Mouse (Mus musculus): Measurements from ENCODE around the gene Fancm. TPM values are rescaled to one million over a fixed set of nuclear protein-coding genes. Genes with fewer than 3 reads are reported as not detected.
A peak's percentile ranks its signal among the peaks of the same experiment; 100 is the strongest.
"Not testable (repeated sequence)": the region's sequence is repeated elsewhere in the genome, so short reads cannot be mapped to it uniquely, and the experiment has no call there.

The Fancm gene
- polyA plus RNA-seq, 1 experiment from 2014 or later, result 8.2 TPM

DNA sequence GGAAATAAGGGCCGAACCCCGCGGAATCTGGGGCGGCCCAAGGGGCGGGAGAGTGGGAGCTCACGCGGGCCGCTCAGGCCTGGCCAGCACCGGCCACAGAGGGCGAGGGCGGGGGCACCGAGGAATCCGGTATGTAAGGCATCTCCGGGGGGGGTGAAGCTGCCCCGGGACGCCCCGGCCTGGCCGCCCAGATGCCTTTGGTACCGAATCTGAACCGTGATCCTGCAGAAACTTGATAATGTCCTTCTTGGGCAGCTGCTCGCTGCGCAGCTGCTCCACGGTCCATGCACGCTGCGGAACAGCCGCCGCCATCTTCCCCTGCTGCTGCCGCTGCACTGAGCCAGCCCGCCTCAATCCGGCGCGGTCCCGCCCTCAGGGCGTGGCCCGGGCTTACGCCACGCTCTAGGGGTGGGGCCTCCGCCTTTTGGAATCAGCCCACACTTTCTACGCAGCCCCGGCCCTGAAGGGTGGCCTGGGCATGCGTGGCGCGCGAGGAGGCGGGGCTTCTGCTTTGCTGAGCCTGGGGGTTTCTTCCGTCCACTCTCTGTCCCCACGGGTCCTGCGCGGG, 1.7 kb upstream of the Fancm start, which contains the start of gene Fkbp3:
Fkbp3 (minus strand) TSS at position 397 of the 568 bp plus-strand sequence.
- Histone ChIP-seq H3K36me3 (no peaks in the 10 kb centered on the region), H3K27me3 (replicated peaks) (no peaks in the 10 kb centered on the region), H3K27ac (peak within 1 kb of the TSS; percentile 90), H3K4me2 (replicated peaks) (peak within 1 kb of the TSS; percentile 64), H3K9me3 (no peaks in the 10 kb centered on the region), H3K4me1 (replicated peaks) (peaks cover 5% of the 10 kb centered on the region; the same call in 1 of the 2 replicates), H3K4me3 (replicated peaks) (peak within 1 kb of the TSS; percentile 65), H3K9ac (peak within 1 kb of the TSS; percentile 94)
- peak; percentile 99 for ATAC-seq
- under 1% methylated on average over 48 of the region's 49 CpGs for WGBS

DNA sequence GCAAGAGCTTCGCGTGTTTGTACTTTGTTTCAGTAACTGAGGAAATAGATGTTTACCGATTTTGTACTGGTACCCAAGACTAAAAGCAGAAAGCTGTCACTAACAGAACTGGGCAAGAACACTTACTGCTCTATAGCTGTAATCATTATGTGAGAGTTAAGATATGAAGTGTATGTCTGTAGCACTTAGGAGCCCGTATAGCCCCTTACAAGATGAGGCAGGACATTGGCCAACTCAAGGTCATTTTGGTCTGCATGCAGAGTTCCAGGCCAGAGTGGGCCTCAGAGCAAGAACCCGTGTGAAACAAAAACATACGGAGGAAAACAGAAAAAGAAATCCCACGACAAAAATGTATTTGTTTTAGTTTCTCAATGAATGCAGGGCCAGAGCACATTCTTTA, 752 bp upstream of the Fancm start:
- WGBS, result 39% methylated on average over 7 of the region's 7 CpGs
- Histone ChIP-seq H3K4me1 (replicated peaks) (peaks cover 5% of the 10 kb centered on the region; the same call in 1 of the 2 replicates), H3K9ac (no peak overlapping the region)

DNA sequence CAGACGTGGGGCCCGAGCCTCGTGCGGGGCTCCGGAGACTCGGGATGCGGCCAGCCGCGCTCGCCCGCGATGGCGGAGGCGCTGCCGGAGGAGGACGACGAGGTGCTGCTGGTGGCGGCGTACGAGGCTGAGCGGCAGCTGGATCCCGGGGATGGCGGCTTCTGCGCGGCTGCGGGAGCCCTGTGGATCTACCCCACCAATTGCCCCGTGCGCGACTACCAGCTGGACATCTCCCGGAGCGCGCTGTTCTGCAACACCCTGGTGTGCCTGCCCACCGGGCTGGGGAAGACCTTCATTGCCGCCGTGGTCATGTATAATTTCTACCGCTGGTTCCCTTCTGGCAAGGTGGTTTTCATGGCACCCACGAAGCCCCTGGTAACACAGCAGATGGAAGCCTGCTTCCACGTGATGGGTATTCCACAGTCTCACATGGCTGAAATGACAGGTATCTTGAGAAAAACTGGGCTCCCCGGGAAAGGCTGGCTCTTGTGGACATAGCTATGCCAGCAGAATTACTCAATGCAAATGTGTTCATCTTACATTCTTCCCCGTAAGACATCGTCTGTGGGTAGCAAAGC, 419 bp downstream of the Fancm start:
- Histone ChIP-seq H3K9ac (peak overlapping the region; percentile 73), H3K27me3 (replicated peaks) (no peaks in the 10 kb centered on the region), H3K36me3 (no peaks in the 10 kb centered on the region), H3K9me3 (no peaks in the 10 kb centered on the region), H3K27ac (peak overlapping the region; percentile 65), H3K4me2 (replicated peaks) (peak overlapping the region; percentile 83), H3K4me3 (replicated peaks) (peak overlapping the region; percentile 65), H3K4me1 (replicated peaks) (peaks cover 5% of the 10 kb centered on the region; the same call in 1 of the 2 replicates)
- ATAC-seq, result peak; percentile 7
- 0% methylated on average over 41 of the region's 41 CpGs for WGBS

More for the DNA sequence above, 752 bp upstream of the Fancm start:
- no peak for ATAC-seq
- Histone ChIP-seq H3K9me3 (no peaks in the 10 kb centered on the region), H3K36me3 (no peaks in the 10 kb centered on the region), H3K27ac (0 out of 2 replicates have a peak overlapping the region, but pooled peaks have one; percentile 90), H3K4me2 (replicated peaks) (peak overlapping the region; percentile 64), H3K4me3 (replicated peaks) (peak overlapping the region; percentile 65), H3K27me3 (replicated peaks) (no peaks in the 10 kb centered on the region)

DNA sequence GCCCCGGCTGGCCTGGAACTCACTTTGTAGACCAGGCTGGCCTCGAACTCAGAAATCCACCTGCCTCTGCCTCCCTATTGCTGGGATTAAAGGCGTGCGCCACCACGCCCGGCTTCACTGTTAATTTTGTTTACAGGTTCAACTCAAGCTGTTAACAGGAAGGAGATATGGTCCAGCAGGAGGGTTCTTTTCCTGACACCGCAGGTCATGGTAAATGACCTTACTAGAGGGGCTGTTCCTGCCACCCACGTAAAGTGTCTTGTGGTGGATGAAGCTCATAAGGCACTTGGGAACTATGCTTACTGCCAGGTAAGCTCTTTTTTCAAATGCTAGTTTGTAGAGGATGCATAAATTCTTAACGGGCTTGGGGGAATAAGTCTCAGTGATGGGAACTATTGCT, 1.5 kb downstream of the Fancm start:
- no peaks in the 10 kb centered on the region for H3K27me3 ChIP-seq (replicated peaks)
- no peak overlapping the region for H3K27ac ChIP-seq
- ATAC-seq, result no peak
- H3K4me2 ChIP-seq (replicated peaks), result peak overlapping the region; percentile 83
- WGBS, result 68% methylated on average over 9 of the region's 9 CpGs
- H3K36me3 ChIP-seq, result no peaks in the 10 kb centered on the region
- H3K9me3 ChIP-seq, result no peaks in the 10 kb centered on the region
- H3K4me3 ChIP-seq (replicated peaks), result peak overlapping the region; percentile 65; the same call in 1 of the 2 replicates
- no peak overlapping the region for H3K9ac ChIP-seq
- H3K4me1 ChIP-seq (replicated peaks), result peaks cover 5% of the 10 kb centered on the region; the same call in 1 of the 2 replicates

DNA sequence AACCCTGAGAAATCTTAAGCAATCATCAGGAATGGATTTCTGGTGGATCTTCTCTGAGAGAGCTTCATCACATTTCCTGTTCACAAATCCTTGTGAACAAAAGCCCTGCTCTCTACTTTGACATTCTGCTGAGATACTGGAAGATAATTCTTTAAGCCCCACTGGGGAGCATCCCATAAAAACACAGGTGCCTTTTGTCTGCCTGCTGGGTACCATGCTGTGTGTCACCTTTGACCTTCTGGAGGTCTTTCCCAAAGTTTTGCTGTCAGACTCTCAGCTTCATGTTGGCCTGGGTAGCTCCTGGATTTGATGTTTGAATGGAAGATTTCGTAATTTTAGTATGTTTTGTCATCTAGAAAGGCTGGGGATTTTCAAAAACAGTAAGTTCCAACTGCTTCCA, 33.3 kb downstream of the Fancm start:
- Histone ChIP-seq H3K27me3 (replicated peaks) (no peaks in the 10 kb centered on the region), H3K36me3 (no peaks in the 10 kb centered on the region), H3K4me1 (replicated peaks) (no peaks in the 10 kb centered on the region), H3K4me3 (replicated peaks) (no peak overlapping the region), H3K9ac (no peak overlapping the region), H3K4me2 (replicated peaks) (no peak overlapping the region), H3K27ac (no peak overlapping the region), H3K9me3 (no peaks in the 10 kb centered on the region)
- 74% methylated on average over 1 of the region's 1 CpGs for WGBS
- no peak for ATAC-seq

DNA sequence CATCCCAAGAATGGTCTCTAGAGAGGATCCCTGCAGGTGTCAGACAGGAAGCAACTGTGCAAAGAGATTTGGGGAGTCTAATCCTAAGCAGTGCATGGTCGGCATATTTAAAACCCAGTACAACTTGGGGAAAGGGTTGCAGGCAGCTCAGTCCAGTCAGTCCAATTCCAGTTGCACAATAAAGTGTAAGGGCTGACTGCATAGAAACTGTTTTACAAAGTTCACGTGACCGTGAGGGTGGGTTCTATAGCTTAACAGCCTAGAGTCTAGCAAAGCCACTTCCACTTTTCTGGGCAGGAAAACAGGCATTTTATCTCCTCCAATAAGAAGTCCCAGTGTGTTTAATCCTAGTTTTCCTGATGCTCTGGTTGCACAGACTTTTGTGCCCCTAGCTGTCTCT, 36.1 kb downstream of the Fancm start:
- Histone ChIP-seq H3K4me2 (replicated peaks) (no peak overlapping the region), H3K27me3 (replicated peaks) (no peaks in the 10 kb centered on the region), H3K4me1 (replicated peaks) (no peaks in the 10 kb centered on the region), H3K27ac (no peak overlapping the region), H3K36me3 (0 out of 2 replicates have a peak, but pooled peaks cover 2% of the 10 kb centered on the region), H3K9me3 (no peaks in the 10 kb centered on the region), H3K9ac (no peak overlapping the region), H3K4me3 (replicated peaks) (no peak overlapping the region)
- WGBS, result 94% methylated on average over 3 of the region's 3 CpGs
- ATAC-seq, result no peak

DNA sequence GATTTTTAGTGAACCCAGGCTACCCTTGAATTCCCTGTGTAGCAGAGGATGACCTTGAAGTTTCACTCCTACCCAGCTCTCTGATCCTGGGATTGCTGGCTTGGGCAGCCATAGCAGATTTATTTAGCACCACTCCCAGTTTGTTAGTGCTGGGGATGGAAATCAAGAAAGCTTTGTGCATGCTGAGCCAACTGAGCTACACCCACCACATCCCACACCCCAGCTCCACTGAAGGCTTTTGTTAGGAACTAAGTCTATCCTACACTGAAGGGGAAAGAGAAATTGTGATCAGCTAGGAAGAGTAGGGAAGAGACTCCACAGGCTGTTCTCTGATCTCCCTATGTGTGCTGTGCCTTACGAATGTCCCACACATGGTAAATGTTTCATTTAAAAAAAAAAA, 37.4 kb downstream of the Fancm start:
- Histone ChIP-seq H3K9me3 (no peaks in the 10 kb centered on the region), H3K9ac (no peak overlapping the region), H3K4me3 (replicated peaks) (no peak overlapping the region), H3K27ac (no peak overlapping the region), H3K4me1 (replicated peaks) (no peaks in the 10 kb centered on the region), H3K4me2 (replicated peaks) (no peak overlapping the region), H3K27me3 (replicated peaks) (no peaks in the 10 kb centered on the region), H3K36me3 (0 out of 2 replicates have a peak, but pooled peaks cover 2% of the 10 kb centered on the region)
- ATAC-seq, result no peak
- 85% methylated on average over 1 of the region's 1 CpGs for WGBS

DNA sequence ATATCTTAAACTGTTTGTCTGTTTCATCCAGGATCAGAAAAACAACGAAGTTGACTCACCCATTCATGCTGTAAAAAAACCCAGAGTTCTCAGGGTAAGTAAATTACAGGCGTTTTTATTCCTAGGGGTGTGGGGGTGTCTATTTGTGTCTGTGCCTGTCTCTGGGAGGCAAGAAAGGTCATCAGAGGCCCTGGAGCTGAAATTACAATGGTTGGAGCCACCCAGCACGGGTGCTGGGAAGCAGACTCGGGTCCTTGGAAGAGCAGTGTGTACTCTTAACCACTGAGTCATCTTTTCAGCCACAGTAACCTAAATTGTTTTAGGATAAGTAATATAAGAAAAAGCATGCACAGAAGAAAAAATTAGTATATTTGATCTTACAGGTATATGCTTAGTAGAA, 38.5 kb downstream of the Fancm start:
- H3K9me3 ChIP-seq, result no peaks in the 10 kb centered on the region

DNA sequence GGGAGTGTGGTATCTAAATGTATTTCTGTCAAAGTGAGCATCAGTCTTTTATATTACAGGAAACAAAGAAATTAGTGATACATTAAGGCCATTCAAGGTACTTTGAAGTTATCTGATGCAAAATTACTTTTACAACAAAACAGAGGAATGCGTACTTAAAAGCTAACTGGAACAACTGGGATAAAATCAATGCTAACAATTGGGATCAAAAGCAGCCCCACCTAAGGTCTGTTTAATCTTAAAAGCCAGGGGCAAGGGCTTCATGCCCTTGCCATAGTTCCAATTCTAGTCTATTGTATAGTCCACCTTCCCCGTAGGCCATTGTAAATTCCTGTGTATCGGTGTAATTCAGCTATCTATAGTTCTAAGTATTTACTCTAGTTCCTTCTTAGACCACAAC, 39.6 kb downstream of the Fancm start:
- 78% methylated on average over 3 of the region's 3 CpGs for WGBS
- ATAC-seq, result not testable (repeated sequence)

More for the DNA sequence above, 38.5 kb downstream of the Fancm start:
- 81% methylated on average over 4 of the region's 4 CpGs for WGBS
- Histone ChIP-seq H3K9ac (no peak overlapping the region), H3K4me2 (replicated peaks) (no peak overlapping the region), H3K27me3 (replicated peaks) (no peaks in the 10 kb centered on the region), H3K4me3 (replicated peaks) (no peak overlapping the region), H3K27ac (no peak overlapping the region), H3K4me1 (replicated peaks) (no peaks in the 10 kb centered on the region), H3K36me3 (0 out of 2 replicates have a peak, but pooled peaks cover 2% of the 10 kb centered on the region)
- ATAC-seq, result no peak

DNA sequence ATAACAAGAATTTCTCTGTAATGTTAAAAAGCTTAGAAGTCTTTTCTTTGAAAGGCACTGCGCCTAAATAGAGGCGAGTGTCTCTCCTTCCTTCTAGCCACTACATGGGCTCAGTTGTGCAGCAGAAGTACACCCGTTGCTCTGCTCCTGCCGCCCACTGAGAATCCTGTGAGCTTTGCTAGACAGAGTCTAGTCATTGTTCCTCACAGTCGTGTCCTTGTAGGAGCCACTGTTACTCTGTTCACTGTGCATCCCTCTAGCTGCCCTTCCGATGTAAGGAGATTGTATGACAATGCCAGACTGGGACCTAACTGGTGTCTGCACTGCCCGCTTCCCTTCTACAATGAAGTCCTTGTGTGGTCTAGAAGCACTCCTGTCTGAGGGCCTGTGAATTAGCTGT, 43.6 kb downstream of the Fancm start:
- Histone ChIP-seq H3K9me3 (no peaks in the 10 kb centered on the region), H3K4me3 (replicated peaks) (no peak overlapping the region), H3K27me3 (replicated peaks) (no peaks in the 10 kb centered on the region), H3K27ac (no peak overlapping the region), H3K36me3 (peaks cover 5% of the 10 kb centered on the region; the same call in 1 of the 2 replicates), H3K9ac (no peak overlapping the region), H3K4me1 (replicated peaks) (no peaks in the 10 kb centered on the region), H3K4me2 (replicated peaks) (no peak overlapping the region)
- WGBS, result 80% methylated on average over 7 of the region's 7 CpGs
- ATAC-seq, result no peak

More for the DNA sequence above, 39.6 kb downstream of the Fancm start:
- not testable (repeated sequence) for H3K4me3 ChIP-seq (replicated peaks); H3K27ac ChIP-seq; H3K9ac ChIP-seq; H3K27me3 ChIP-seq (replicated peaks); H3K9me3 ChIP-seq; H3K36me3 ChIP-seq; H3K4me2 ChIP-seq (replicated peaks); H3K4me1 ChIP-seq (replicated peaks)

DNA sequence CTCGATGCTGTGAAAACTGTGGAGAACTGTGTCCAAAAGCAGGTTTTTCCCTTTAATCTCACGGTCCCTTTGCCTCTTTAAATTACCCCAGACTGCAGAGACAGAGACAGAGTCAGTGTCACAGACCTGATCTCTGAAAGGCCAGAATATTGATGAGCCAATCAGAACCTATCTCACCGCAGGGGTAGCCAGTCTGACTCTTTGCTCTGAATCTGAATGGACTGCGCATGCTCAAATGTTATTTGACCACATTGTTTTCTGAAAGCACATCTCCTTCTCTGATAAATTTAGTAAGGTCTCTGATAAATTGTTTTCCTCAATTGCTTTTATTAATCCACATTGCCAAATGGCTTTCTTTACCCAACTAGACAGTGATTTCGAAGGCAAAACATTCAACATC, 44.0 kb downstream of the Fancm start:
- 94% methylated on average over 5 of the region's 5 CpGs for WGBS
- Histone ChIP-seq H3K27me3 (replicated peaks) (no peaks in the 10 kb centered on the region), H3K4me1 (replicated peaks) (no peaks in the 10 kb centered on the region), H3K36me3 (peaks cover 5% of the 10 kb centered on the region; the same call in 1 of the 2 replicates), H3K4me2 (replicated peaks) (no peak overlapping the region), H3K4me3 (replicated peaks) (no peak overlapping the region), H3K27ac (no peak overlapping the region), H3K9ac (no peak overlapping the region), H3K9me3 (no peaks in the 10 kb centered on the region)
- no peak for ATAC-seq

DNA sequence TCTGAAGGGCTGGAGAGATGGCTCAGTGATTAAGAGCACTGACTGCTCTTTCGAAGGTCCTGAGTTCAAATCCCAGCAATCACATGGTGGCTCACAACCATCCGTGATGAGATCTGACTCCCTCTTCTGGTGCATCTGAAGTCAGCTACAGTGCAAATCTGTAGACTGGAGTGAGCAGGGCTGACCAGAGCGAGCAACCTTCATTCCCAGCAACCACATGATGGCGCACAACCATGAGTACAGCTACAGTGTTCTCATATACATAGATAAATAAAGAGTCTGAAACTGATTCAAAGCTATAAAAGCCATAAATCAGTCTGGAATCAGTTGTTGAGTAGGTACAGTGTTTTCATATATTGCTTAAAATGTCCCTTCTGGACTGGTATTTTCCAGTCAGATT, 60.7 kb downstream of the Fancm start:
- not testable (repeated sequence) for ATAC-seq; H3K27ac ChIP-seq; H3K36me3 ChIP-seq; H3K9ac ChIP-seq; H3K4me1 ChIP-seq (replicated peaks); H3K27me3 ChIP-seq (replicated peaks); H3K4me3 ChIP-seq (replicated peaks); H3K4me2 ChIP-seq (replicated peaks); H3K9me3 ChIP-seq
- WGBS, result 97% methylated on average over 4 of the region's 4 CpGs

Data from intestine, embryonic 15.5 days (tissue).